Mouse (Mus musculus) spleen, postnatal 10 days (tissue): ENCODE results near the gene Msh3.

Source experiments
- DNase-seq, 2 experiments: peaks; one replicate each; pipeline ENCODE4 v3.0.0; 2021 to 2022; ENCODE audit warnings: low spot score in 2 of 2

Msh3 gene

GRCm38 (mm10) chr13:92330621-92331020, 24.2 kb downstream of the Msh3 start:
- DNase-seq: no peak

- no peak for DNase-seq
Measured at GRCm38 (mm10) chr13:92328000-92328399, 26.8 kb downstream of the Msh3 start.

GRCm38 (mm10) chr13:92326030-92326429, 28.8 kb downstream of the Msh3 start:
- DNase-seq: no peak

- DNase-seq: no peak
Measured at GRCm38 (mm10) chr13:92320770-92321169, 34.0 kb downstream of the Msh3 start.

- DNase-seq: no peak
Measured at GRCm38 (mm10) chr13:92314613-92315012, 40.2 kb downstream of the Msh3 start.

GRCm38 (mm10) chr13:92305680-92306079, 49.1 kb downstream of the Msh3 start, which contains the start of gene Gm20379:
Gm20379 (plus strand) TSS chr13:92305980.
- no peak for DNase-seq

GRCm38 (mm10) chr13:92304291-92304690, 50.5 kb downstream of the Msh3 start:
- DNase-seq: no peak

GRCm38 (mm10) chr13:92303062-92303948, 51.5 kb downstream of the Msh3 start:
- no peak for DNase-seq

- DNase-seq: no peak
Measured at GRCm38 (mm10) chr13:92302466-92302865, 52.3 kb downstream of the Msh3 start.

- no peak for DNase-seq
Measured at GRCm38 (mm10) chr13:92301754-92302153, 53.0 kb downstream of the Msh3 start.

GRCm38 (mm10) chr13:92299522-92299921, 55.3 kb downstream of the Msh3 start:
- no peak for DNase-seq

GRCm38 (mm10) chr13:92297021-92297420, 57.8 kb downstream of the Msh3 start:
- DNase-seq: no peak

GRCm38 (mm10) chr13:92296490-92296889, 58.3 kb downstream of the Msh3 start:
- DNase-seq: no peak

- DNase-seq: no peak
Measured at GRCm38 (mm10) chr13:92293883-92294282, 60.9 kb downstream of the Msh3 start.

- no peak for DNase-seq
Measured at GRCm38 (mm10) chr13:92291605-92292004, 63.2 kb downstream of the Msh3 start.

- DNase-seq: no peak
Measured at GRCm38 (mm10) chr13:92277027-92277426, 77.8 kb downstream of the Msh3 start.

GRCm38 (mm10) chr13:92275292-92275691, 79.5 kb downstream of the Msh3 start:
- DNase-seq: no peak

GRCm38 (mm10) chr13:92274274-92275198, 80.3 kb downstream of the Msh3 start:
- peak in 1 of 2 experiments; percentile 61 for DNase-seq

- DNase-seq: no peak
Measured at GRCm38 (mm10) chr13:92267076-92267475, 87.7 kb downstream of the Msh3 start.

- DNase-seq: no peak
Measured at GRCm38 (mm10) chr13:92263566-92263965, 91.2 kb downstream of the Msh3 start.

GRCm38 (mm10) chr13:92261329-92261728, 93.5 kb downstream of the Msh3 start:
- DNase-seq: no peak

- no peak for DNase-seq
Measured at GRCm38 (mm10) chr13:92255480-92255879, 99.3 kb downstream of the Msh3 start.
